Mouse (Mus musculus) retina, postnatal 1 day (tissue): ENCODE measurements around the gene Rac2.
A peak's percentile ranks its signal among the peaks of the same experiment; 100 is the strongest.

Experiments used
- DNase-seq: peaks from one replicate; pipeline ENCODE4 v3.0.0-alpha.2; 2012

Rac2 gene

GRCm38 (mm10) chr15:78515759-78516158, 56.8 kb downstream of the Rac2 start:
- no peak for DNase-seq

- DNase-seq: peak; percentile 82
These were observed 58.0 kb downstream of the Rac2 start for GRCm38 (mm10) chr15:78514393-78515146.

- DNase-seq: no peak
These were observed 59.6 kb downstream of the Rac2 start for GRCm38 (mm10) chr15:78513019-78513418.

GRCm38 (mm10) chr15:78511951-78512350, 60.6 kb downstream of the Rac2 start:
- no peak for DNase-seq

- no peak for DNase-seq
These were observed 61.8 kb downstream of the Rac2 start for GRCm38 (mm10) chr15:78510736-78511135.

GRCm38 (mm10) chr15:78510121-78510576, 62.4 kb downstream of the Rac2 start:
- no peak for DNase-seq

- peak; percentile 45 for DNase-seq
These were observed 63.2 kb downstream of the Rac2 start for GRCm38 (mm10) chr15:78509297-78509899.
